Mouse (Mus musculus) T-helper 17 cell (primary cell): ENCODE data around the gene Speer4c.

Source experiments
- in situ Hi-C, 2 experiments: fragments of 300-600 bp; cut with MboI, MseI; formaldehyde crosslinking; loops; 1 replicate in 1 of 2; 2 replicates in 1 of 2; pipeline ENCODE4 v1.15.1; 2025; ENCODE audit warnings: high pct_unique_total_duplicates in 2 of 2

Speer4c gene

GRCm38 (mm10) chr5:15714171-15714570 lies at the start of gene Speer4c:
Gene Speer4c, minus strand, starts transcription at chr5:15714271.
- in situ Hi-C loops: loop anchor here in 1 of 2 experiments (5.0 kb wide), 1 partner anchor 62 kb away; no protein-coding TSS in a partner anchor

GRCm38 (mm10) chr5:15747478-15748255 lies 33.6 kb upstream of the Speer4c start:
- in situ Hi-C loops: no loop called here

GRCm38 (mm10) chr5:15734097-15734867 lies 20.2 kb upstream of the Speer4c start:
- in situ Hi-C loops: no loop called here

GRCm38 (mm10) chr5:15702891-15703290 lies 11.2 kb downstream of the Speer4c start:
- in situ Hi-C loops: loop anchor here in 1 of 2 experiments (10.0 kb wide), 1 partner anchor 58 kb away; no protein-coding TSS in a partner anchor

- in situ Hi-C loops: loop anchor here (5.0 to 25.0 kb wide), 3 partner anchors 60 to 685 kb away; no protein-coding TSS in a partner anchor
Observed at GRCm38 (mm10) chr5:15697719-15698118, 16.4 kb downstream of the Speer4c start.

- in situ Hi-C loops: loop anchor here (5.0 to 25.0 kb wide), 3 partner anchors 95 to 740 kb away; no protein-coding TSS in a partner anchor
Observed at GRCm38 (mm10) chr5:15691849-15692248, 22.2 kb downstream of the Speer4c start.

GRCm38 (mm10) chr5:15690822-15691221 lies 23.2 kb downstream of the Speer4c start:
- in situ Hi-C loops: loop anchor here (5.0 to 25.0 kb wide), 3 partner anchors 94 to 739 kb away; no protein-coding TSS in a partner anchor

GRCm38 (mm10) chr5:15689659-15690213 lies 24.3 kb downstream of the Speer4c start:
- in situ Hi-C loops: loop anchor here (5.0 to 25.0 kb wide), 3 partner anchors 92 to 737 kb away; no protein-coding TSS in a partner anchor

- in situ Hi-C loops: loop anchor here in 1 of 2 experiments (25.0 kb wide), 1 partner anchor 677 kb away; no protein-coding TSS in a partner anchor
Observed at GRCm38 (mm10) chr5:15688874-15689658, 25.0 kb downstream of the Speer4c start.

- in situ Hi-C loops: loop anchor here (5.0 to 25.0 kb wide), 2 partner anchors 629 to 669 kb away; no protein-coding TSS in a partner anchor
Observed at GRCm38 (mm10) chr5:15681301-15682035, 32.6 kb downstream of the Speer4c start.

GRCm38 (mm10) chr5:15679980-15680949 lies 33.8 kb downstream of the Speer4c start:
- in situ Hi-C loops: loop anchor here (5.0 to 25.0 kb wide), 3 partner anchors 123 to 668 kb away; no protein-coding TSS in a partner anchor

- in situ Hi-C loops: loop anchor here in 1 of 2 experiments (5.0 to 25.0 kb wide), 2 partner anchors 122 to 667 kb away; no protein-coding TSS in a partner anchor
Observed at GRCm38 (mm10) chr5:15678907-15679306, 35.2 kb downstream of the Speer4c start.

GRCm38 (mm10) chr5:15677750-15678149 lies 36.3 kb downstream of the Speer4c start:
- in situ Hi-C loops: loop anchor here in 1 of 2 experiments (5.0 to 25.0 kb wide), 2 partner anchors 120 to 665 kb away; no protein-coding TSS in a partner anchor

GRCm38 (mm10) chr5:15674429-15675244 lies 39.4 kb downstream of the Speer4c start:
- in situ Hi-C loops: loop anchor here (5.0 to 25.0 kb wide), 3 partner anchors 117 to 687 kb away; no protein-coding TSS in a partner anchor

GRCm38 (mm10) chr5:15673989-15674388 lies 40.1 kb downstream of the Speer4c start:
- in situ Hi-C loops: loop anchor here in 1 of 2 experiments (5.0 kb wide), 1 partner anchor 687 kb away; no protein-coding TSS in a partner anchor

GRCm38 (mm10) chr5:15670789-15671188 lies 43.3 kb downstream of the Speer4c start:
- in situ Hi-C loops: loop anchor here in 1 of 2 experiments (5.0 kb wide), 1 partner anchor 683 kb away; no protein-coding TSS in a partner anchor

GRCm38 (mm10) chr5:15663847-15664246 lies 50.2 kb downstream of the Speer4c start:
- in situ Hi-C loops: loop anchor here in 1 of 2 experiments (5.0 kb wide), 1 partner anchor 182 kb away; no protein-coding TSS in a partner anchor
